Mouse (Mus musculus) erythroblast, embryonic 14.5 days (primary cell): ENCODE results near the gene Atp13a5.

Experiments used
- GATA1 ChIP-seq: IDR thresholded peaks from 2 replicates; pipeline ENCODE4 v1.6.1; 2012; ENCODE audit warnings: low read length, inconsistent platforms, mixed read lengths
- TAL1 ChIP-seq: IDR thresholded peaks from 3 replicates; pipeline ENCODE4 v1.6.1; 2012; ENCODE audit warnings: low read length, inconsistent platforms, mixed read lengths

GRCm38 (mm10) chr16:29280691-29281090 lies 97.8 kb downstream of the Atp13a5 start:
- TF ChIP-seq GATA1 (no peak), TAL1 (no peak)
